Mouse (Mus musculus) layer of hippocampus, adult 2 months (tissue): ENCODE measurements around the gene Arfgap1. TPM values are rescaled to one million over a fixed set of nuclear protein-coding genes. Genes with fewer than 3 reads are reported as not detected.

Experiments
- DNase-seq, 2 experiments: peaks; one replicate each; pipeline ENCODE4 v3.0.0; 2022; ENCODE audit warnings: low spot score in 2 of 2
- H3K27ac ChIP-seq: fragments of 200-600 bp; 2 replicates; pipeline ENCODE4 v1.8.1; 2022
- H3K4me3 ChIP-seq: fragments of 200-600 bp; 2 replicates; pipeline ENCODE4 v1.8.1; 2022; ENCODE audit warnings: mild to moderate bottlenecking
- CTCF ChIP-seq: fragments of 200-600 bp; conservative IDR thresholded peaks from 2 replicates; pipeline ENCODE4 v1.8.1; 2022; ENCODE audit warnings: antibody characterized with exemption, mild to moderate bottlenecking, moderate library complexity
- total RNA-seq, 2 experiments: library from RNA; stranded (reverse); gene quantifications; 2 replicates each; pipeline ENCODE4 v1.2.3; 2021

Arfgap1 gene
- total RNA-seq, 2 experiments from 2014 or later, result 139 to 144 TPM

- Histone ChIP-seq H3K27ac (peak within 1 kb of the TSS; percentile 97), H3K4me3 (peak within 1 kb of the TSS; percentile 80)
- peak; percentile 42 to 64 for DNase-seq
- peak; percentile 64 for TF ChIP-seq CTCF
Measured at GRCm38 (mm10) chr2:180954061-180955047, 12.7 kb upstream of the Arfgap1 start, which contains the start of gene Nkain4. Nkain4 (minus strand) TSS chr2:180954699.

GRCm38 (mm10) chr2:180959605-180960004, 7.4 kb upstream of the Arfgap1 start:
- H3K27ac ChIP-seq, result no peak overlapping the region
- no peak for DNase-seq
- TF ChIP-seq CTCF, result no peak
- H3K4me3 ChIP-seq, result no peak overlapping the region

GRCm38 (mm10) chr2:180960187-180960586, 6.8 kb upstream of the Arfgap1 start:
- H3K27ac ChIP-seq, result no peak overlapping the region
- no peak for TF ChIP-seq CTCF
- no peak overlapping the region for H3K4me3 ChIP-seq
- no peak for DNase-seq

- no peak overlapping the region for H3K27ac ChIP-seq
- no peak for DNase-seq
- H3K4me3 ChIP-seq, result no peak overlapping the region
- TF ChIP-seq CTCF, result no peak
Measured at GRCm38 (mm10) chr2:180962616-180963308, 4.3 kb upstream of the Arfgap1 start.

- H3K4me3 ChIP-seq, result no peak overlapping the region
- peak; percentile 98 for TF ChIP-seq CTCF
- peak in 1 of 2 experiments; percentile 78 for DNase-seq
- H3K27ac ChIP-seq, result peak overlapping the region; percentile 16; the same call in 1 of the 2 replicates
Measured at GRCm38 (mm10) chr2:180963956-180964355, 3.1 kb upstream of the Arfgap1 start.

DNA sequence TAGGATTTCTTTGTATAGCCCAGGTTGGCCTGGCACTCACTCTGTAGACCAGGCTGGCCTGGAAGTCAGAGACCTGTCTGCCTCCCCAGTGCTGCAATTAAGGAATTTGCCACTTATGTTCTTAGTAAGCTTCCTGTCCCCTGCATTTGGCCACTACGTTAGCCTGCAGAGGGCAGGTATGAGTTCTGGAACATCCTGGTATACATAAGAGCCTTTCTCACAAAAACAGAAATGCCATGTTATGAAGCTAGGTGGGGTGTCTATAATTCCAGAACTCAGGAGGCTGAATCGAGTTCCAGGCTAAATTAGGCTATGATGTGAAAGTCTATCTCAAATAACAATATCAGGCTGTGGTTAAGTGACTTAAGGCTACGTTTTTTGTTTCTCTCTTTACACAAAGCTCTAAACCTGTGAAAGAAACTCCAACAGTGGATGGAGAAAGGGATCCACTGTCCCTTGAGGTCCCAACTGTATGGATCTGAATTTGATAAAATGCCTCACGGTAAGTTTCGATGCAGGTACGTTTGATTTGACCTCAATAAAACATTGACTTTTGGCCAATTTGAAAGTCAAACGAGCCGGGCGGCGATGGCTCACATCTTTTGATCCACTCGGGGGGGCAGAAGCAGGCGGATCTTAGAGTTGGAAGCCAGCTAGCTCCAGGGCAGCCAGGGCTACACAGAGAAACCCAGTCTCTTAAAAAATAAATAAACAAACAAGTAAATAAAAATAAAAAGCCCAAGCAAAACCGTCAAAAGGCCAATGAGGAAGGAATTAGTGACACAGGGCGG, 738 bp upstream of the Arfgap1 start:
- H3K4me3 ChIP-seq, result peak overlapping the region; percentile 71
- peak overlapping the region; percentile 96 for H3K27ac ChIP-seq
- peak; percentile 76 for TF ChIP-seq CTCF
- peak in 1 of 2 experiments; percentile 33 for DNase-seq

GRCm38 (mm10) chr2:180981133-180981532, 14.1 kb downstream of the Arfgap1 start:
- Histone ChIP-seq H3K27ac (no peak overlapping the region), H3K4me3 (no peak overlapping the region)
- TF ChIP-seq CTCF, result no peak
- no peak for DNase-seq

DNA sequence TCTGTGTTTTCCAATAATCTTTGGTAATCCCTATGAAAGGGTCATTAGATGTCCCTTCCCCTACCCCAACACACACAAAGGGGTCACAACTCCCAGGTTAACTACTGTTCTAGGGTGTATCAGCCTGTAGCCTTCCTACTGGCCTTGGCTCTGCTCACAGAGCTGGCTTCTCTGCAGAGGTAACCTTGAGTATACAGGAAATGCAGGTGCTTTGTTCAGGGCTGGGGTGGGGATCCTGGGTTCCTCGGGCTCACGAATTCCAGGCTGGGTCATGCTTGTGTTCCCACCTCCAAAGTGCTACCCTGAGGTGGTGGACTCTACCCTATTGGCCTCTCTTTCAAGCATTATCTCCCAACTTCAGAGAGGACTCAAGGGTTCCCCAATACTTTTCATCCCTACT, 18.6 kb downstream of the Arfgap1 start:
- H3K4me3 ChIP-seq, result no peak overlapping the region
- DNase-seq, result no peak
- H3K27ac ChIP-seq, result no peak overlapping the region
- no peak for TF ChIP-seq CTCF

DNA sequence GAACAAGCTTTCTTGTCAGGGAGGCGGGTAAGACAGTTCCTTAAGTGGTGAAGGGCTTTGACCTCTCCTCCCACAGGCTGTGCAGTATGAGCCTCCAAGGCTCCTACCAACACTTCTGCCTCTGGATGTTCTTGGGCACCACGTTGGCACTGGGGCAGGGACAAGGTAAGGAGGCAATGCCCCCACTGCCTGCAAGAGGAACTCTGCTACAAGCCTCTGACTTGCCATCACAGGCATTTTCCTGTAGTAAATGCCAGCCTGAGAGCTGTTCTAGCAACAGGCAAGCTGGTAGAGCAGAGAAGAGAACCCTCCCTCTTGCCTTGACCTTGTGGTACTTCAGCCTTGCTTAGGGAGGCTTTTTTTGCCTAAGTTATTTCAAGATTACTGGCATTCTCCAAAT, 19.4 kb downstream of the Arfgap1 start, which contains the start of gene Col20a1:
Col20a1 (plus strand) TSS at position 87 of the 400 bp plus-strand sequence.
- DNase-seq, result no peak
- no peak within 1 kb of the TSS for H3K4me3 ChIP-seq
- H3K27ac ChIP-seq, result no peak within 1 kb of the TSS
- TF ChIP-seq CTCF, result no peak

DNA sequence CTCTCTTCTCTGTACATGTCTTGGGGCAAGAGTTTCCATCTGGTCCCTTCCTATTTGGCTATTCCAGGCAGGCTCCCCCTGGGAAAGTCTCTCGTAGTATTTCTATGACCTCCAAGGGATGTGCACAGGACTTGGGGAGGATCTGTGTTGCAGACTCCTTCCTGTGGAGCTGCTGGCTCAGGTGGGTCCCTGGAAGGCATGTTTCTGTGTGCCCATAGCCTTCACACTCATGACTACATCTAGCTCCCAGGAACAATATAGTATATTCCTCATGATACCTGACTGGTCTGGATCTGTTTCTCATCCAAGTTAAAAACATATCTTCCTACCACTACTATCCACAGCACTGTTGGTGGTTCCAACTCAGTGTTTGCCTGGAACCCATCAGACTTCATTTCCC, 20.0 kb downstream of the Arfgap1 start:
- DNase-seq, result no peak
- H3K27ac ChIP-seq, result no peak overlapping the region
- H3K4me3 ChIP-seq, result no peak overlapping the region
- no peak for TF ChIP-seq CTCF

DNA sequence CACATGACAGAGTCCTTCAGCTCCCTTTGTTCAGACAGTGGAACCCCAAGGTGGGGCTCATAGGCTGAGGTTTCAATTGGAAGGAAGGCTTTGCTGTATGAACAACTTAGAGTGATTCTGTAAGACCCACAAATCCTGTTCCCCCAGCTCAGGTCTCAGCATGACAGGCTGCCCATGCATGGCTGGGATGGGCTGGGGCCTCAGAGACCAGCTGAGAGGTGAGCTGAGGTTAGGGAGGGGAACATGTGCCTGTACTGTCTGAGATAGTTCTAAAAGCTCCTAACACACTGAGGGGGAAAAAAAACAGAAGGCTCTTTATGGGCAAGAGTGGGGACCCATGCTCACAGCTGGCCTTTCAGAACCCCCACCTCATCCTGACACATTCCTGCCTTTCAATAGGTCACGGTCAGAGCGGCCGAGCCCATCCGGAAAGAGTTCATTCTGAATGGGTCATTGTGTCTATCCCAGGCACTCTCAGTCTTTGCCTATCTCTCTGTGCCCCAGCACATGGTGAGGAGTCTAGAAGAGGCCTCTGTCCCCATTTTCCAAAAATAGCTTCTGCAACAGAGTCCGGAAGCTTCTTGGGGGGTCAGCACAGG, 20.5 kb downstream of the Arfgap1 start:
- Histone ChIP-seq H3K27ac (0 out of 2 replicates have a peak overlapping the region, but pooled peaks have one; percentile 32), H3K4me3 (no peak overlapping the region)
- no peak for DNase-seq
- no peak for TF ChIP-seq CTCF

DNA sequence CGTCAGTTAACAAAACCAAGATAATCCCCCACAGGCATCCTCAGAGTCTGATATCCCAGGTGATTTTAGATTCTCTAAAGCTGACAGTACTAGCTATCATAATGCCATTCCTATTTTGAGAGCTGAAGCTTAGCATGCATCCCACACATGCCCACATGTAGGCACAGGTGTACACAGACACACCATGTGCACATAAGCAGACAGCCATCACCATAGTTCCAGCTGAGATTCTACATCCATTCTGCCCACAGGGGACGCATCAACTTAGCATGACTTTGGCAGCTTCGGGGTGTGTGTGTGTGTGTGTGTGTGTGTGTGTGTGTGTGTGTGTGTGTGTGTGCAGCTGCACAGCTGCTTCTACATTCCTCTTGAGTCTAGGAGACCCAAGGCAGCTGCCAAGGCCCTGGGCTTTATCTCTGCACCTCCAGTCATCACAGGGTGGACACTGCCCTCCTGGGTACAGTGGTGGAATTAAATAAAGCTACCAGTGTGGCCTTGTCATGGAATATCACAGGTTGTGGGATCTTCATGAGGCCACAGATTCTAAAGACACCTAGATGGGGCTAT, 21.4 kb downstream of the Arfgap1 start:
- no peak overlapping the region for H3K4me3 ChIP-seq
- 0 out of 2 replicates have a peak overlapping the region, but pooled peaks have one; percentile 32 for H3K27ac ChIP-seq
- DNase-seq, result no peak
- TF ChIP-seq CTCF, result no peak
